In the genomic region with DNA sequence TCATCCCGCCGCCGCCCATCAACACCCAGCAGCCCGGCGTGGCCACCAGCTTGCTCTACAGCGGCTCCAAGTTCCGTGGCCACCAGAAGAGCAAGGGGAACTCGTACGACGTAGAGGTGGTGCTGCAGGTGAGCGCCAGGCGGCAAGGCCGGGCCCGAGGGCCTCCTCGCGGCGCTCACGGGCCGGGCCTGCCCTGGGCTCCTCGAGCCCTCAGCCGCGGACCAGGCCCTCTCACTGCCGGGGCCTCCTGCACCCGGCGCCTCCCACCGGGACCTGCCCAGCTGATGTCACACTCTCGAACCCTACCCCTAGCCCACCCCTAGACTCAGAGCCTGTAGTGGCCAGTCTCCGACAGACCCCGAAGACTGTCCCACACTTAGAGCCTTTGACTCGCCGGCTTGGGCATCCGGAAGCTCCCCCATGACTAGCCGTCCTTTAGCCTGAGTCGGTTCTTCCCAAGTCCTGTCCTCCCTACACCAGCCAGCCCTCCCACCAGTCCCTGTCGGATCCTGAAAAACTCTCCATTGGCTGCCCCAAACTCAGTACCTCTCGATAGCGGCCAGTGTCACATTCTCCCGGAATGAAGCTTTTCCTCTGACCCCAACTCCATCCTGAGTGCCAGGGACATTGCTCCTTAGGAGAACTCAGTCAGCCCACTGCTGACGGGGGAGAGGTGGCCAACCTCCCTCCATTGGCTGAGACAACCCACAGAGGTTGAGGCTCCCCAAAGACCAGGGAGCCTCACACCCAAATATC, we compare ENCODE assay signal across 8 mouse cellular contexts. TPM values are rescaled to one million over a fixed set of nuclear protein-coding genes. Genes with fewer than 3 reads are reported as not detected.
DNase-seq lines count a peak whose midpoint lies in the region; ATAC-seq and TF ChIP-seq lines count a peak whose summit lies in the region.

A gene (minus strand): TSS at position 741 of the 756 bp plus-strand sequence.

- peaks cover 41% of the 10 kb centered on the region for H3K4me1 ChIP-seq in G1E (ENCODE audit: insufficient read depth, low read depth, low read length)
- H3K4me1 ChIP-seq in kidney, embryonic 16.5 days (ENCODE audit: insufficient read depth, low read length), result peaks cover 27% of the 10 kb centered on the region
- peaks cover 25% of the 10 kb centered on the region for H3K4me1 ChIP-seq in lung, embryonic 15.5 days
- peaks cover 7% of the 10 kb centered on the region; the same call in 1 of the 2 replicates for H3K4me1 ChIP-seq in stomach, embryonic 15.5 days

- peak within 1 kb of the TSS; percentile 91 for H3K27ac ChIP-seq in kidney, embryonic 16.5 days (ENCODE audit: low read length)
- H3K27ac ChIP-seq in lung, embryonic 15.5 days, result peak within 1 kb of the TSS; percentile 93
- H3K27ac ChIP-seq in stomach, embryonic 15.5 days, result peak within 1 kb of the TSS; percentile 91

- peak within 1 kb of the TSS; percentile 91 for H3K4me3 ChIP-seq in G1E (ENCODE audit: low read depth, low read length)
- H3K4me3 ChIP-seq in kidney, embryonic 16.5 days (ENCODE audit: low read length), result peak within 1 kb of the TSS; percentile 97
- peak within 1 kb of the TSS; percentile 98 for H3K4me3 ChIP-seq in lung, embryonic 15.5 days
- H3K4me3 ChIP-seq in stomach, embryonic 15.5 days (replicated peaks), result peak within 1 kb of the TSS; percentile 95

- under 1% methylated on average over 39 of the region's 39 CpGs for WGBS in kidney, embryonic 16.5 days
- WGBS in lung, embryonic 15.5 days, result under 1% methylated on average over 31 of the region's 39 CpGs
- WGBS in stomach, embryonic 15.5 days, result under 1% methylated on average over 39 of the region's 39 CpGs

- no peaks in the 10 kb centered on the region for H3K27me3 ChIP-seq in G1E (ENCODE audit: insufficient read depth, low read length)
- H3K27me3 ChIP-seq in kidney, embryonic 16.5 days (ENCODE audit: insufficient read depth, low read length), result no peaks in the 10 kb centered on the region
- H3K27me3 ChIP-seq in lung, embryonic 15.5 days, result no peaks in the 10 kb centered on the region
- no peaks in the 10 kb centered on the region for H3K27me3 ChIP-seq in stomach, embryonic 15.5 days (replicated peaks)

- H3K9ac ChIP-seq in kidney, embryonic 16.5 days (replicated peaks; ENCODE audit: low read length), result peak within 1 kb of the TSS; percentile 90
- peak within 1 kb of the TSS; percentile 92 for H3K9ac ChIP-seq in lung, embryonic 15.5 days
- H3K9ac ChIP-seq in stomach, embryonic 15.5 days, result peak within 1 kb of the TSS; percentile 91

- TF ChIP-seq CTCF in G1E (IDR thresholded peaks at IDR 0.05; ENCODE audit: low read depth, low read length), result no peak

- peak within 1 kb of the TSS; percentile 93 for H3K4me2 ChIP-seq in kidney, embryonic 16.5 days (replicated peaks; ENCODE audit: low read depth, low read length)
- H3K4me2 ChIP-seq in lung, embryonic 15.5 days, result peak within 1 kb of the TSS; percentile 81
- peak within 1 kb of the TSS; percentile 86 for H3K4me2 ChIP-seq in stomach, embryonic 15.5 days

- H3K36me3 ChIP-seq in G1E (replicated peaks), result peaks cover 33% of the 10 kb centered on the region
- H3K36me3 ChIP-seq in kidney, embryonic 16.5 days (ENCODE audit: insufficient read depth, low read length), result no peaks in the 10 kb centered on the region
- H3K36me3 ChIP-seq in lung, embryonic 15.5 days, result no peaks in the 10 kb centered on the region
- no peaks in the 10 kb centered on the region for H3K36me3 ChIP-seq in stomach, embryonic 15.5 days

- DNase-seq in kidney, adult 18-20 months, result peak; percentile 12
- DNase-seq in kidney, postnatal 14 days, result no peak
- peak; percentile 13 for DNase-seq in G1E (ENCODE audit: low spot score)
- peak; percentile 62 for DNase-seq in embryo, embryonic 11 days
- no peak for DNase-seq in gonadal fat pad, adult 2 months (ENCODE audit: low read depth)

- no peaks in the 10 kb centered on the region for H3K9me3 ChIP-seq in G1E (replicated peaks)
- no peaks in the 10 kb centered on the region for H3K9me3 ChIP-seq in kidney, embryonic 16.5 days (ENCODE audit: low read length)
- no peaks in the 10 kb centered on the region for H3K9me3 ChIP-seq in lung, embryonic 15.5 days
- H3K9me3 ChIP-seq in stomach, embryonic 15.5 days, result no peaks in the 10 kb centered on the region

- ATAC-seq in G1E (ENCODE audit: extremely low read depth, insufficient number of reproducible peaks, low FRiP score, poor library complexity, severe bottlenecking), result no peak
- ATAC-seq in kidney, embryonic 16.5 days (ENCODE audit: low FRiP score, low TSS enrichment), result peak; percentile 60
- ATAC-seq in lung, embryonic 15.5 days (ENCODE audit: borderline replicate concordance, extremely low read depth, low FRiP score, low TSS enrichment), result peak; percentile 57
- peak; percentile 9; the same call in 1 of the 2 replicates for ATAC-seq in stomach, embryonic 15.5 days (ENCODE audit: insufficient read depth, low FRiP score, low read depth)

RNA-seq across cellular contexts. Expression of the gene that starts here (rescaled TPM):
- 33.6 and 48.0 TPM in 2 replicates for total RNA-seq in G1E (2014; fragmentation: Nextera tagmentation)
- total RNA-seq in G1E (2017), result 71.2 and 71.6 TPM in 2 replicates
- 55.1 and 56.4 TPM in 2 replicates for polyA plus RNA-seq in G1E (2012)
- polyA plus RNA-seq in gonadal fat pad, adult 2 months (2012; rRNA removed), result 47.3 and 58.7 TPM in 2 replicates
- 61.4 and 62.1 TPM in 2 replicates for polyA plus RNA-seq in kidney, embryonic 16.5 days (2015; fragmentation: Nextera tagmentation; extraction: Ambion mirVana)
- 51.6 and 54.7 TPM in 2 replicates for polyA plus RNA-seq in lung, embryonic 15.5 days (2015; fragmentation: Nextera tagmentation; extraction: Ambion mirVana)
- polyA plus RNA-seq in stomach, embryonic 15.5 days (2015; fragmentation: Nextera tagmentation; extraction: Ambion mirVana), result 48.3 and 53.5 TPM in 2 replicates

Comparison
In these comparisons a context has a peak if more than half of its experiments do, and no peak if none do; other contexts are left out.
1. DNase-seq: peak in kidney, adult 18-20 months (single experiment), G1E (single experiment) and embryo, embryonic 11 days (single experiment); none in kidney, postnatal 14 days (single experiment) and gonadal fat pad, adult 2 months (single experiment).
2. Peak in every context shown above with its lines, with median percentiles within 50 percentile points of each other: H3K4me3 ChIP-seq, H3K27ac ChIP-seq, H3K4me2 ChIP-seq and H3K9ac ChIP-seq.